Mouse (Mus musculus) cortical plate, adult 2 months (tissue): Measurements from ENCODE around the gene Cdkl1.

Experiments used
- CTCF ChIP-seq: fragments of 200-500 bp; IDR thresholded peaks from 2 replicates; pipeline ENCODE4 v1.5.1; 2011; ENCODE audit warnings: mild to moderate bottlenecking, control low read depth, low read length; ENCODE audit not compliant: insufficient read depth; ENCODE audit errors: extremely low read depth
- POLR2A ChIP-seq: fragments of 200-500 bp; IDR thresholded peaks from 2 replicates; pipeline ENCODE4 v1.6.1; 2011; ENCODE audit warnings: mild to moderate bottlenecking, low read length, control low read depth; ENCODE audit not compliant: insufficient read depth; ENCODE audit errors: extremely low read depth

DNA sequence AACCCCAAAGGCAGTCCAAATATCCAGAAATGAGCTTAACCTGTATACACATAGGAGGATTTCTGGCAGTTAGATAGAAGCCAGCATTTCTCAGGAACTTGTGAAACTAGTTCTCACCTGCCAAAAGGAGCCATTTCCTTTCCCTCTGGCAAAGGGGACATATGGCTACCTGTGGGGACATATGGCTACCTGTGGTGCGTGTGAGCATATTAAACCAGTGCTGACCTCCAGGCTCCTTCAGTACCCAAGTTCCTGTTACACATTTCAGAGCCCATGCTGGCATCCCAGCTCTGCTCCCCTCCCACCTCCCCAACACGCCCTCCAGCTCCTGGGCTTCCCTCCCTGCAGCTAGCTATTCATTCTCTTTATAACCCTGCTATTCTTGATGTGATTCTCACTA is 22.5 kb upstream of the Cdkl1 start:
- TF ChIP-seq POLR2A (no peak), CTCF (no peak)
